Mouse (Mus musculus) intestine, postnatal 0 days (tissue): ENCODE results near the gene Hsd17b3. TPM values are rescaled to one million over a fixed set of nuclear protein-coding genes. Genes with fewer than 3 reads are reported as not detected.
"Not testable (repeated sequence)": the region's sequence is repeated elsewhere in the genome, so short reads cannot be mapped to it uniquely, and the experiment has no call there.

Experiments used
- ATAC-seq: fragments of 200-750 bp; cut with Nextera tagmentation; 2 replicates; pipeline ENCODE4 v1.8.0; 2017; ENCODE audit warnings: mild to moderate bottlenecking, moderate TSS enrichment, moderate library complexity
- H3K27ac ChIP-seq: fragments of 300-500 bp; sonication (generic); 2 replicates; pipeline ENCODE4 v1.5.1; 2014; ENCODE audit warnings: mild to moderate bottlenecking, low read depth, low read length, moderate library complexity
- H3K27me3 ChIP-seq: fragments of 300-500 bp; sonication (generic); replicated peaks from 2 replicates; pipeline ENCODE4 v1.6.1; 2014; ENCODE audit warnings: low read length, mixed read lengths; ENCODE audit not compliant: control insufficient read depth, insufficient read depth
- H3K36me3 ChIP-seq: fragments of 300-500 bp; sonication (generic); 2 replicates; pipeline ENCODE4 v1.6.1; 2014; ENCODE audit warnings: mild to moderate bottlenecking, moderate library complexity; ENCODE audit not compliant: control insufficient read depth, insufficient read depth
- H3K4me1 ChIP-seq: fragments of 300-500 bp; sonication (generic); replicated peaks from 2 replicates; pipeline ENCODE4 v1.6.1; 2014; ENCODE audit warnings: antibody characterized with exemption, low read length, mixed read lengths; ENCODE audit not compliant: control insufficient read depth, insufficient read depth
- H3K4me2 ChIP-seq: fragments of 300-500 bp; sonication (generic); replicated peaks from 2 replicates; pipeline ENCODE4 v1.6.1; 2014; ENCODE audit warnings: low read depth, mild to moderate bottlenecking, moderate library complexity
- H3K4me3 ChIP-seq: fragments of 300-500 bp; sonication (generic); 2 replicates; pipeline ENCODE4 v1.5.1; 2014; ENCODE audit warnings: low read depth, low read length
- H3K9ac ChIP-seq: fragments of 300-500 bp; sonication (generic); 2 replicates; pipeline ENCODE4 v1.6.1; 2014; ENCODE audit warnings: mild to moderate bottlenecking, low read depth, low read length
- H3K9me3 ChIP-seq: fragments of 300-500 bp; sonication (generic); 2 replicates; pipeline ENCODE4 v1.6.1; 2016; ENCODE audit warnings: mixed run types; ENCODE audit not compliant: control insufficient read depth
- CTCF ChIP-seq: sonication (generic); IDR thresholded peaks from 2 replicates; pipeline ENCODE4 v1.5.1; 2016; ENCODE audit warnings: low read depth, mild to moderate bottlenecking, control low read depth, antibody characterized with exemption, moderate library complexity
- WGBS: fragments of 180-500 bp; shearing (Covaris S2); extraction: QIAGEN DNeasy Blood & Tissue Kit; methylation state at CpG from one replicate; pipeline ENCODE4 v1.1.7; 2014; 5-methylcytosine and 5-hydroxymethylcytosine counted together
- polyA plus RNA-seq: library from polyadenylated mRNA; unstranded; fragments of >200 nt; fragmentation: Nextera tagmentation; extraction: Ambion mirVana; gene quantifications from 2 replicates; pipeline ENCODE4 v1.2.1, GENCODE M21; 2015

Hsd17b3 gene
- polyA plus RNA-seq, 1 experiment from 2014 or later: 0.31 TPM

- no peak overlapping the region for H3K9ac ChIP-seq
- no peak overlapping the region for H3K4me2 ChIP-seq
- no peak overlapping the region for H3K27ac ChIP-seq
- H3K9me3 ChIP-seq: no peaks in the 10 kb centered on the region
- ATAC-seq: no peak
- H3K4me1 ChIP-seq: no peaks in the 10 kb centered on the region
- TF ChIP-seq CTCF: no peak
- H3K4me3 ChIP-seq: no peak overlapping the region
- H3K36me3 ChIP-seq: no peaks in the 10 kb centered on the region
- no peaks in the 10 kb centered on the region for H3K27me3 ChIP-seq
- WGBS: 81% methylated on average over 5 of the region's 5 CpGs
These were observed 11.4 kb downstream of the Hsd17b3 start for GRCm38 (mm10) chr13:64077591-64077990.

GRCm38 (mm10) chr13:64076074-64076473, 13.0 kb downstream of the Hsd17b3 start:
- Histone ChIP-seq H3K27me3 (no peaks in the 10 kb centered on the region), H3K4me1 (no peaks in the 10 kb centered on the region), H3K4me3 (no peak overlapping the region), H3K4me2 (no peak overlapping the region), H3K9me3 (no peaks in the 10 kb centered on the region), H3K36me3 (no peaks in the 10 kb centered on the region), H3K27ac (no peak overlapping the region), H3K9ac (no peak overlapping the region)
- 83% methylated on average over 4 of the region's 4 CpGs for WGBS
- no peak for TF ChIP-seq CTCF
- no peak for ATAC-seq

- no peaks in the 10 kb centered on the region for H3K36me3 ChIP-seq
- no peak overlapping the region for H3K9ac ChIP-seq
- no peaks in the 10 kb centered on the region for H3K27me3 ChIP-seq
- H3K4me1 ChIP-seq: no peaks in the 10 kb centered on the region
- 25% methylated on average over 3 of the region's 3 CpGs for WGBS
- no peak for TF ChIP-seq CTCF
- no peak overlapping the region for H3K4me3 ChIP-seq
- no peak overlapping the region for H3K4me2 ChIP-seq
- no peak for ATAC-seq
- no peak overlapping the region for H3K27ac ChIP-seq
- H3K9me3 ChIP-seq: no peaks in the 10 kb centered on the region
These were observed 22.4 kb downstream of the Hsd17b3 start for GRCm38 (mm10) chr13:64066653-64067052.

GRCm38 (mm10) chr13:64064276-64064675, 24.8 kb downstream of the Hsd17b3 start:
- TF ChIP-seq CTCF: no peak
- Histone ChIP-seq H3K4me1 (no peaks in the 10 kb centered on the region), H3K4me3 (no peak overlapping the region), H3K27me3 (no peaks in the 10 kb centered on the region), H3K27ac (no peak overlapping the region), H3K36me3 (no peaks in the 10 kb centered on the region), H3K9ac (no peak overlapping the region), H3K4me2 (no peak overlapping the region), H3K9me3 (no peaks in the 10 kb centered on the region)
- ATAC-seq: no peak

GRCm38 (mm10) chr13:64060935-64061506, 28.0 kb downstream of the Hsd17b3 start:
- WGBS: 79% methylated on average over 5 of the region's 5 CpGs
- Histone ChIP-seq H3K4me1 (no peaks in the 10 kb centered on the region), H3K27me3 (no peaks in the 10 kb centered on the region), H3K27ac (no peak overlapping the region), H3K36me3 (no peaks in the 10 kb centered on the region), H3K4me3 (no peak overlapping the region), H3K9ac (no peak overlapping the region), H3K4me2 (no peak overlapping the region), H3K9me3 (no peaks in the 10 kb centered on the region)
- no peak for TF ChIP-seq CTCF
- no peak for ATAC-seq

GRCm38 (mm10) chr13:64053959-64054358, 35.1 kb downstream of the Hsd17b3 start:
- ATAC-seq: peak; percentile 82
- no peak overlapping the region for H3K9ac ChIP-seq

GRCm38 (mm10) chr13:64052281-64052680, 36.7 kb downstream of the Hsd17b3 start:
- H3K9ac ChIP-seq, H3K27ac ChIP-seq, H3K4me1 ChIP-seq, H3K36me3 ChIP-seq, H3K9me3 ChIP-seq, H3K4me3 ChIP-seq, H3K4me2 ChIP-seq, ATAC-seq, H3K27me3 ChIP-seq: not testable (repeated sequence)
- WGBS: 52% methylated on average over 2 of the region's 2 CpGs

More at GRCm38 (mm10) chr13:64053959-64054358, 35.1 kb downstream of the Hsd17b3 start:
- TF ChIP-seq CTCF: no peak
- no peak overlapping the region for H3K4me2 ChIP-seq
- H3K4me3 ChIP-seq: no peak overlapping the region
- H3K27me3 ChIP-seq: no peaks in the 10 kb centered on the region
- no peak overlapping the region for H3K27ac ChIP-seq
- H3K36me3 ChIP-seq: no peaks in the 10 kb centered on the region
- H3K9me3 ChIP-seq: no peaks in the 10 kb centered on the region
- H3K4me1 ChIP-seq: no peaks in the 10 kb centered on the region
- 20% methylated on average over 1 of the region's 1 CpGs for WGBS
